ENCODE assay signal across 23 mouse cellular contexts in the genomic region with DNA sequence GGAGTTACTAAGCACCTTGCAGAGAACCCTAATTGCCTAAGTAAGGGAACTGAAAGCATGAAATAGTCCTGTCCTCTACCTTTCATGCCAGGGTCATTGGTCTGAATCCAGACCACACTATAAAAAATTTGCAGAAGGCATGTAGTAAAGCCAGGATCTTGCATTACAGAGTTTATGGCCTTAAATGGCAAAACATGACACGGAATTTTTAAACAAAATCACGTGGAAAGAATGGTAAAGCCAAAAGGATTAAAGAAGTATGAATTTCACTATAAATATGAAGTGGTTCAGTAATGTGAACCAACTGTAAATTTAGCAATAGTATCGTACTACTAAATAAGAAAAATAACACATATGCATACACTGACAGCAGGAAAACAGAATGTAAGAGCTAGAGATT.
"Had no signal": no experiment of that assay in that cellular context is flagged by ENCODE, and none has a peak within 500 bp of the region (broad histone marks: within the 10 kb centered on the region; RNA-seq: fewer than 3 reads in every experiment).

No protein-coding gene starts in this region.

- DNase-seq: kidney, adult 8-10 months; kidney, postnatal 10 days; kidney, postnatal 36 days; liver; lung, adult 18-20 months; lung, postnatal 10 days; lung, postnatal 36 days; midbrain, embryonic 14.5 days; right cerebral cortex, adult 18-20 months; right cerebral cortex, postnatal 25 days; spleen, adult 18-20 months; thymus, adult 2 months; thymus, postnatal 14 days; thymus, postnatal 4 days had no signal

- H3K27me3 ChIP-seq: kidney, embryonic 15.5 days; liver, embryonic 12.5 days; liver, embryonic 15.5 days; lung, embryonic 15.5 days; neural tube, embryonic 12.5 days; neural tube, embryonic 15.5 days had no signal

- H3K4me2 ChIP-seq: kidney, embryonic 15.5 days; liver, embryonic 12.5 days; liver, embryonic 15.5 days; lung, embryonic 15.5 days; neural tube, embryonic 12.5 days; neural tube, embryonic 15.5 days had no signal

- H3K27ac ChIP-seq: kidney, embryonic 15.5 days; liver, embryonic 12.5 days; liver, embryonic 15.5 days; lung, embryonic 15.5 days; midbrain, embryonic 10.5 days; neural tube, embryonic 12.5 days; neural tube, embryonic 15.5 days had no signal

- H3K4me3 ChIP-seq: kidney, embryonic 15.5 days; liver, embryonic 12.5 days; liver, embryonic 15.5 days; lung, embryonic 15.5 days; megakaryocyte, embryonic 14.5 days; midbrain, embryonic 10.5 days; neural tube, embryonic 12.5 days; neural tube, embryonic 15.5 days had no signal

- H3K4me1 ChIP-seq: liver, embryonic 12.5 days; liver, embryonic 15.5 days; megakaryocyte, embryonic 14.5 days had no signal

- ATAC-seq: intestine, postnatal 0 days; liver, embryonic 12.5 days had no signal

- H3K9ac ChIP-seq: kidney, embryonic 15.5 days; liver, embryonic 12.5 days; liver, embryonic 15.5 days; lung, embryonic 15.5 days; neural tube, embryonic 12.5 days; neural tube, embryonic 15.5 days had no signal

- H3K9me3 ChIP-seq: kidney, embryonic 15.5 days; liver, embryonic 12.5 days; liver, embryonic 15.5 days; lung, embryonic 15.5 days; megakaryocyte, embryonic 14.5 days; midbrain, embryonic 10.5 days; neural tube, embryonic 12.5 days; neural tube, embryonic 15.5 days had no signal
